Mouse (Mus musculus) ES-E14 (cell line): ENCODE data around the gene Gnai2.

ENCODE experiments used
- MAFK ChIP-seq: IDR thresholded peaks from 2 replicates; pipeline ENCODE4 v1.6.1; 2014; ENCODE audit warnings: mild to moderate bottlenecking, low read depth, low read length, inconsistent platforms; ENCODE audit not compliant: insufficient read depth
- ZC3H11A ChIP-seq: IDR thresholded peaks from 2 replicates; pipeline ENCODE4 v1.6.1; 2012; ENCODE audit warnings: low read depth, mild to moderate bottlenecking, inconsistent platforms, low read length, borderline replicate concordance
- ZNF384 ChIP-seq: IDR thresholded peaks from 2 replicates; pipeline ENCODE4 v1.6.1; 2012; ENCODE audit warnings: low read depth, low read length, inconsistent platforms

DNA sequence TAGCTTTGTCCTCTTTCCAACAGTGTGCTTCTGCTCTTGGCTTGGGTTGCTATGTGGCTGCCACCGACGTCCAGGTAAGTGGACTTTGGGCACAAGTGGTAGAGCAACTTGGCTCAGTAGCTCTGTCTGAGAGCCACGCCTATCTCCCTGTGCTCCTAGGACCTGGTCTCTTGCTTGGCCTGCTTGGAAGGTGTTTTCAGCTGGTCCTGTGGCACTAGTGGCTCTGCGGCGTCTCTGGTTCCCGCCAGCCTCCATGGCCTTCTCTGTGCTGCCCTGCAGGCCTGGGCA, 44.5 kb downstream of the Gnai2 start:
- TF ChIP-seq MAFK, result no peak
- no peak for TF ChIP-seq ZNF384
- TF ChIP-seq ZC3H11A, result no peak
